Mouse (Mus musculus): ENCODE data around the gene Stard3. TPM values are rescaled to one million over a fixed set of nuclear protein-coding genes. Genes with fewer than 3 reads are reported as not detected.

The Stard3 gene
- total RNA-seq, 1 experiment from 2014 or later: 16.5 TPM

DNA sequence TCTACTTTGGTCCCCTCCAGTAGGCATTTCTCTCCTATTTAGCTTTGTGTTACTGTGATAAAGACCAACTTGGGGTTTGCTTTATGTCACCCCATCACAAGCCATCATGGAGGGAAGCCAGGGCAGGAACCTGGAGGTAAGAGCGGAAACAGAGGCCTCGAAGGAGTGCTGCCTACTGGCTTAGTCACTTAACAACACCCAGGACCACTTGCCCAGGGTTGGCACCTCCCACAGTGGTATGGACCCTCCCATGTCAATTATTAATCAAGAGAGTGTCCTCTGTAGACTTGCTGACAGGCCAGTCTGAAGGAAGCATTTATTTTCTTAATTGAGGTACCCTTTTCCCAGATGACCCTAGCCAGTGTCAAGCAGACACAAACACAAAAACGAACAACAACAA, 42.6 kb downstream of the Stard3 start:
- ATAC-seq (replicated peaks in 1 of 2; ENCODE audit: insufficient read depth in 1 of 2, low FRiP score in 2 of 2, low TSS enrichment in 1 of 2, low read depth in 1 of 2, poor library complexity in 2 of 2, severe bottlenecking in 2 of 2): no peak

DNA sequence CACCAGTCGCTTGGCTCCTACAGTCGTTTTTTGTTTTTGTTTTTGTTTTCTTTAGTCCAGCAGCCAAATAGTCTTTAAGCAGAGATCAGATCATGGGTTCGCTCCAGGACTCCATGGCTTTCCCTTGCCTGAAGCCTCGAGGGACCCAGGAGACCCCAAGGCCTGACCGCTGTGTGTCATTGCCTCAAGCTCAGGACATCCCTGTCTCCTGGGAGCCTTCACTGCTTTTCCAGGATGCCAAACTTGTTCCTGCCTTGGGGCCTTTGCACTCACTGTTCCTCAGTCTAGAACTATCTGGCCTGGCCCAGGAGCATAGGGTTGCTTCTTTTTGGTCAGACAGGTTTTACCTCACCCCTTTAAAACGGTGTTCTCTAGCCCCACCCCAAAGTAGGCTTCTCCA, 48.5 kb downstream of the Stard3 start:
- no peak for ATAC-seq (replicated peaks in 1 of 2; ENCODE audit: insufficient read depth in 1 of 2, low FRiP score in 2 of 2, low TSS enrichment in 1 of 2, low read depth in 1 of 2, poor library complexity in 2 of 2, severe bottlenecking in 2 of 2)

DNA sequence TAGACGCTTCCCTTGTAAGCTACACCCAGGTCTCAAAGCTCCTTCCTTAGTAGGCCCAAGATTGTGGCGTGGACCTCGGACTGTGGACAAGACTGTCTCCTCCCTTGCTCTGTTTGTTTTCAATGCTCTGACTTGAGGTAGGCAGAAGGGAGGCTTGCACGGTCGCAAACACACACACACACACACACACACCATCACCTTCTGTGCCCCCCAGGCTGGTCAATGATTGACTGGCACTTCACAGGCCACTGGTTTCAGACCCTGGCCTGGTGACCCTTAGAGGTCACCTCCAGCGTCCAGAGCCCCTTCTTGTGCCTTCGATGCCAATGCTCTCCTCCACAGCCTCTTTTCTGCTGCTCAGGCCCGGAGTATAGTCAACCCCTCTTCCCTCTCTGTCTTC, 50.7 kb downstream of the Stard3 start:
- ATAC-seq (replicated peaks in 1 of 2; ENCODE audit: insufficient read depth in 1 of 2, low FRiP score in 2 of 2, low TSS enrichment in 1 of 2, low read depth in 1 of 2, poor library complexity in 2 of 2, severe bottlenecking in 2 of 2): no peak

DNA sequence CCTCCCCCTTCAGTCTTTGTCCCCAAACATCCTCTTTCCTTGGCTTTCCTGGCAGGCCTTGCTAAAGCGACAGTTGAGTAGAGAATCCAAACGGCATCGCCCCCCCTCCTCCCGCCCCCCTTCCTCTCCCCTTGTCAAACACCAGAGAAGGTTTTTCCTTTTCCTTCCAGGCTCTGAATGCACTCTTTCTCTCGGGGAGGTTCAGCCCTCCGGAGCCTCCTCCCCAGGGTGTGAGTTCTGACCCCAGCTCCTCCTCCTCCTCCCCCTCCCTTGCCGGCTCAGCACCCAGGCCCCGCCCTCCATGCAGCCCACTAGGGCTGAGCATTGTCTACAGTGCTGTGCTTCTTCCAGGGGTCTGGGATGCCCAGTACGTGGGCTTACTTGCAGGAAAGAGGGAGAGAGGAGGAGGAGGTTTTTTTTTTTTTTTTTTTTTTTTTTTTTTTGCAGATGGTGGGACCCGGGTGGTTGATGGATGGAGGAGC, 51.2 kb downstream of the Stard3 start:
- ATAC-seq (replicated peaks in 1 of 2; ENCODE audit: insufficient read depth in 1 of 2, low FRiP score in 2 of 2, low TSS enrichment in 1 of 2, low read depth in 1 of 2, poor library complexity in 2 of 2, severe bottlenecking in 2 of 2): no peak

DNA sequence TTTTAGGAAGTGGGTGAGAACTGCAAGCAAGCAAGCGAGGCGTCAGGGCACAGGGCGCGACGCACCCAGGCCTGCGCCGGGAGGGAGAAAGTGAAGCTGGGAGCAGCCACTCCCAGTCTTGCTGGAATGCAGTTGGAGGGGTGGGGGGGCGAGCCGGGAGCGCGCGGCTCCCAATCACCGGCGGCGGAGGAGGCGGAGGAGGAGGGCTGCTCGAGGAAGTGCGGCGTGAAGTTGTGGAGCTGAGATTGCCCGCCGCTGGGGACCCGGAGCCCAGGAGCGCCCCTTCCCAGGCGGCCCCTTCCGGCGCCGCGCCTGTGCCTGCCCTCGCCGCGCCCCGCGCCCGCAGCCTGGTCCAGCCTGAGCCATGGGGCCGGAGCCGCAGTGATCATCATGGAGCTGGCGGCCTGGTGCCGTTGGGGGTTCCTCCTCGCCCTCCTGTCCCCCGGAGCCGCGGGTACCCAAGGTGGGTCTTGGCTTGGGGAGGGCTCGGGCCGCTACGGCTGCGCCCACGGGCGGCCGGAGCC, 54.2 kb downstream of the Stard3 start, which contains the start of gene Erbb2:
Gene Erbb2, plus strand, starts transcription at position 198 of the 524 bp plus-strand sequence.
- no peak for ATAC-seq (replicated peaks in 1 of 2; ENCODE audit: insufficient read depth in 1 of 2, low FRiP score in 2 of 2, low TSS enrichment in 1 of 2, low read depth in 1 of 2, poor library complexity in 2 of 2, severe bottlenecking in 2 of 2)

DNA sequence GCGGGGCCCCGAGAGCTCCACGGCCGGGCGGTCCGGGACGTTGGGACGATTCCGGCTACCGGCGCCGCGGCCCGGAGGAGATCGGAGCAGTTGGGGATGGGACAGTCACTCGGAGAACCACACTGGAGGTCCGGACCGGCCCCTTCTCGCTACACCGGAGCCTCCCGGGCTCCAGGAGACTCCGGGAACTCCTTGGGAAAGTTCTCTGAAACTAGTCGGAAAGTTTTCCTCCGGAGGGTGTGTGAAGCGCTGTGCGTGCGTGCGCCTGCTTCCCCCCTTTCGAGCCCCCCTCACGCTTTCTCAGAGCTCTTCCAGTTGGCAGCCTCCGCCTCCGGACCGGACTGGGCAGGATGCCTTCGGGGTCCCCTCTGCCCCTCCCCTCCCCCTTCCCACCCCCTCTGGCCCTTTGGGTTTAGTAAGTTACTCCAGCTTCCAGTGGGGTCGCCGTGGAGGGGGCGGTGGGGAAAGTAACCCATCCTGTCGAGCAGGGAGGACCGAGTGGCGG, 54.7 kb downstream of the Stard3 start:
- no peak for ATAC-seq (replicated peaks in 1 of 2; ENCODE audit: insufficient read depth in 1 of 2, low FRiP score in 2 of 2, low TSS enrichment in 1 of 2, low read depth in 1 of 2, poor library complexity in 2 of 2, severe bottlenecking in 2 of 2)

DNA sequence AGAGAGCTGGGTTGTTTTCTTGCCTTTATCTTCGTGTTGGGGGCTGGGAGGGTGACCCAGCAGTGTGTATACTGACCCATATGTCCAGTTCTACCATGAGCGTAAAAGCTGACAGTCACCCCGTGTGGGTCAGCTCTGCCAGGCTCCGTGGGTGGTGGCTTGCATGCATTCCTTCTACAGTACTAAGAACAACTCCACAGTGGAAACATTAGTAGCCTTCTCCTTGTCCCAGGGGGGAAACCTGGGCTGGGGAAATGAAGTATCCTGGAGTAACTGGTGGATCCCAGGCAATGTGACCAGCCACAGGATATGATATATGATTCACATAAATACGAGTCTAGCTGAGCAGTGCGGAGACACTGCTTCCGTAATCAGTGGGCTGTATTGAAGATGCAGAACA, 55.6 kb downstream of the Stard3 start:
- ATAC-seq (replicated peaks in 1 of 2; ENCODE audit: insufficient read depth in 1 of 2, low FRiP score in 2 of 2, low TSS enrichment in 1 of 2, low read depth in 1 of 2, poor library complexity in 2 of 2, severe bottlenecking in 2 of 2): no peak

DNA sequence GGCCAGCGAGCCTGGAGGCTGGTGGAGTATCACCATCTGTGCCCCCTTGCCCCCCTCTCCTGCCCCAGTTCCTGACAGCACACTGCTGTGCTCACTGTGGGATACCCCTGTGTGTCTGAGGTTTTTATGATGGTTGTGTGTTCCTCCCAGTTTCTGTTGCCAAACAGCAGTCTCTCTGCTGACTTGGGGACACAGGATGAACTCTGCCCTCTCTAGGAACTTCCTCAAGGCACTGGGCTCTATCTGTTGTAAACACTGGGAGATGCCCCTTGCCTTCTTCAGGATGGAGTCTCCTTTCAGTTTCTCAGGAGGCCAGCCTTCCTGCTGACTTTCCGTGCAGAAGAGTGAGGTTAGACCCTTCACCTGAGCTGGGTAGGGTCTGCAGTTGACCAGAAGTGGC, 56.0 kb downstream of the Stard3 start:
- no peak for ATAC-seq (replicated peaks in 1 of 2; ENCODE audit: insufficient read depth in 1 of 2, low FRiP score in 2 of 2, low TSS enrichment in 1 of 2, low read depth in 1 of 2, poor library complexity in 2 of 2, severe bottlenecking in 2 of 2)

DNA sequence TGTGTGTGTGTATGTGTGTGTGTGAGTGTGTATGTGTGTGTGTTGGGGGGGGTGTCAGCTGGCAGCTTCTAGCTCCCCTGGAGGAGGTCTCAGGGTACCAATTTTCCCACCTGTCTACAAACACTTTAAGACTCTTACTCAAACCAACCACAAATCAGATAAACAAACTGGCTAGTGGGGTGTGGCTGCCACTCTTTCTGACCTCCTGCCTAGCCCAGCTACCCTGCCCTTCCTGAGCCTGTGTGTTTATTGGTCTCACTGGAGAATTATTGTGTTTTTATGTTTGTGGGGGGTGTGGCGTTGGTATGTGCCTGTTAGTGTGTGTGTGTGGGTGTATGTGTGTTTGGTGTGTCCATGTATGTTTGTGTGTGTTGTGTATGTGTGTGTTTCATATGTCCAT, 58.9 kb downstream of the Stard3 start:
- no peak for ATAC-seq (replicated peaks in 1 of 2; ENCODE audit: insufficient read depth in 1 of 2, low FRiP score in 2 of 2, low TSS enrichment in 1 of 2, low read depth in 1 of 2, poor library complexity in 2 of 2, severe bottlenecking in 2 of 2)

DNA sequence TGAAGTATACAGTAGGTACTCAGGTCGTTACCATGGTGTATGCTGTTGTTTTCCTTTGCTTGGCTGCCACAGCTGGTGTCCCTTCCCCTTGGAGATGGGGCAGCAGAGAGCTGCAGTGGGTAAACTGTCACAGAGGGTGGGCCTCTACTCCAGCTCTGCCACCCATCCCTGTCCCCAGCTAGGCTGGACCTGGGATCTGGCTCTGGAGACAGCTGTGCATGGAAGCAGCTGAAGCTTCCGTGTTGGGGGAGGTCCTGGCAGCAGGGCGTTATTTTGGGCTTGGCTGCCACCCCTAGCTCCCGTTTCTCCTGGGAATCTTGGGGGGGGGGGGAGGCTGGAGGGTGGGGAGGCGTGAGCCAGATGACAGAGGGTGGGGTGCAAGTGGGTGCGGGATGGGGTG, 60.1 kb downstream of the Stard3 start:
- ATAC-seq (replicated peaks in 1 of 2; ENCODE audit: insufficient read depth in 1 of 2, low FRiP score in 2 of 2, low TSS enrichment in 1 of 2, low read depth in 1 of 2, poor library complexity in 2 of 2, severe bottlenecking in 2 of 2): no peak

DNA sequence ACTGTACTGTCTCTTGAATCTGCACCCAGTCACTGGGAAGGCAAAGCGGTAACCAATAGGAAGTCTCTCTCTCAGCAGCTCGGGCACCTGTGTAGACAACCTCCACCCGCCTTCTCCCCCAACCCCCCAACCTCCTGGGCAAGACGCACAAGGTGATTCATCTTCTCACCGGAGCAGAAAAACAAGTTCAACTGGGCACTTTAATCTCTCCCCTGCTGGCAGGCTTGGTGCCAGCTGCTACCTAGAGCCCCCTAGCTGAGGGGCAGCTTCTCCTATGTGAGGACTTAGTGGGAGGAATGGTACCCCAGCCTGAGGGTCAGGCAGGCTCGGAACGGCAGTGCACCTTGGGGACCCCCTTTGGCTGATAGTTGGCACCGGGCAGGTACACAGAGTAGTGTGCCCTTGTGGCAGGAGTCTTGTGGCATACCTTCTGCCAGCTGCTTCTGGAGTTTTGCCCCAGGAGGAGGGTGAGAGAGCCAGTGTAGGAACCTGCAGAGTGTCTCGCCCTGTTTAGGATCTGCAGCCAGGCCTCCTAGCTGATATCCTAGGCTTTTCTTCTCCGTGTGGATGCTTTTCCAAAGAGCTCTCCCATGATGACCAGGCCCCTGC, 60.9 kb downstream of the Stard3 start:
- no peak for ATAC-seq (replicated peaks in 1 of 2; ENCODE audit: insufficient read depth in 1 of 2, low FRiP score in 2 of 2, low TSS enrichment in 1 of 2, low read depth in 1 of 2, poor library complexity in 2 of 2, severe bottlenecking in 2 of 2)

DNA sequence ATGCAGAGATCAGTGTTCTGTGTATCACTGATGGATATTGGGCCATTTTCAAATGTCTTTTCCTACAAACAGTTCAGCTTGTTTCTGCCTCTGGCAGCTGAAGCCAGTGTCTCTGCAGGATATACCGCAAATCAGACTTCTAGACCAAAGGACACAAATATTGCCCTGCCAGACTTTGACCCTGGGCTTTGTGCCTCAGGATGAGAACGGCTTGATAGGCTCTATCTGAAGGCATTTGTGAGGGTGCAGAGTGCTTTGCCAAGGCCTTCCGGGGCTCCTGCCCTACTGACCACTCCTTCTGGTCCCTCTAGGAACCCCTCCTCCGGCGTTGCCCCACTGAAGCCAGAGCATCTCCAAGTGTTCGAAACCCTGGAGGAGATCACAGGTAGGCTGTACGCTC, 68.4 kb downstream of the Stard3 start:
- ATAC-seq (replicated peaks in 1 of 2; ENCODE audit: insufficient read depth in 1 of 2, low FRiP score in 2 of 2, low TSS enrichment in 1 of 2, low read depth in 1 of 2, poor library complexity in 2 of 2, severe bottlenecking in 2 of 2): no peak

DNA sequence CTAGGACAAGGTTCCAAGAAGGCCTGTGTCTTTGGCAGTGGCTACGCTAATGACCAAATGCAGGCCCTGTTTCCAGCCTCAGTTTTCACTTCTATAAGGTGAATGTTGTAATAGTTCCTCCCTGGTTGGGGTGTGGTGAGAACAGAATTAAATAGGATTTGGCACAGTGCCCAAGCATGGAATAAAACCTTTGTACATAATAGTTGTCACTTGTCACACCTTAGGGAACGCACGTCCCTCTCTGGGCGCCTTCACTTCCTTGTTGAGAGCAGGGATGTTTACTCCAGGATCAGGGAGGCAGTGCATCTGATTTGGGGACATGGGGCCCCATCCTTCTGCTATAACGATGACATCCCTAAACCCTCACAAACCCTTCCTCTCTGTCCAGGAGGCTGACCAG, 70.3 kb downstream of the Stard3 start:
- ATAC-seq (replicated peaks in 1 of 2; ENCODE audit: insufficient read depth in 1 of 2, low FRiP score in 2 of 2, low TSS enrichment in 1 of 2, low read depth in 1 of 2, poor library complexity in 2 of 2, severe bottlenecking in 2 of 2): no peak

Other genes starting within 250 kb of the Stard3 start
- gene Fbxl20, start 208.0 kb upstream of the Stard3 start, total RNA-seq (2017): 24.8 and 26.5 TPM in 2 replicates
- gene Med1, start 165.1 kb upstream of the Stard3 start, total RNA-seq (2017): 44.3 and 69.4 TPM in 2 replicates
- gene Cdk12, start 155.3 kb upstream of the Stard3 start, total RNA-seq (2017): 68.2 and 73.3 TPM in 2 replicates
- not detected in 2 replicates for gene Neurod2, start 28.7 kb upstream of the Stard3 start, total RNA-seq (2017)
- gene Ppp1r1b, start 10.0 kb upstream of the Stard3 start, total RNA-seq (2017): 0.30 TPM in 1 of 2 replicates, not detected in the other
- gene Tcap, start 25.4 kb downstream of the Stard3 start, total RNA-seq (2017): 0.56 TPM in 1 of 2 replicates, not detected in the other
- gene Pnmt, start 28.1 kb downstream of the Stard3 start, total RNA-seq (2017): not detected in 2 replicates
- 5.6 and 7.4 TPM in 2 replicates for gene Pgap3, start 42.1 kb downstream of the Stard3 start, total RNA-seq (2017)
- gene Erbb2, start 54.1 kb downstream of the Stard3 start, total RNA-seq (2017): not detected in 2 replicates
- gene Mien1, start 80.6 kb downstream of the Stard3 start, total RNA-seq (2017): 18.2 and 42.3 TPM in 2 replicates
- not detected in 2 replicates for gene Grb7, start 88.0 kb downstream of the Stard3 start, total RNA-seq (2017)
- gene Ikzf3, start 187.7 kb downstream of the Stard3 start, total RNA-seq (2017): 0.89 and 5.7 TPM in 2 replicates
- gene Zpbp2, start 192.7 kb downstream of the Stard3 start, total RNA-seq (2017): not detected in 2 replicates
- gene Ormdl3, start 229.0 kb downstream of the Stard3 start, total RNA-seq (2017): 19.9 and 28.1 TPM in 2 replicates
- gene Lrrc3c, start 239.9 kb downstream of the Stard3 start, total RNA-seq (2017): not detected in 2 replicates

Data from hematopoietic stem cell, adult 5-6 weeks (primary cell).